Mouse (Mus musculus) layer of hippocampus, postnatal 25 days (tissue): ENCODE results near the gene Arhgap1. TPM values are rescaled to one million over a fixed set of nuclear protein-coding genes. Genes with fewer than 3 reads are reported as not detected.
A peak's percentile ranks its signal among the peaks of the same experiment; 100 is the strongest.
"Not testable (repeated sequence)": the region's sequence is repeated elsewhere in the genome, so short reads cannot be mapped to it uniquely, and the experiment has no call there.

Experiments
- DNase-seq, 2 experiments: peaks; one replicate each; pipeline ENCODE4 v3.0.0; 2022; ENCODE audit warnings: mixed read lengths in 2 of 2, low spot score in 1 of 2; ENCODE audit errors: extremely low spot score in 1 of 2
- total RNA-seq, 2 experiments: library from RNA; stranded (reverse); gene quantifications; 2 replicates each; pipeline ENCODE4 v1.2.3; 2021

Gene Arhgap1
- 10 to 100 TPM; 64.1 to 68.9 TPM for total RNA-seq

DNA sequence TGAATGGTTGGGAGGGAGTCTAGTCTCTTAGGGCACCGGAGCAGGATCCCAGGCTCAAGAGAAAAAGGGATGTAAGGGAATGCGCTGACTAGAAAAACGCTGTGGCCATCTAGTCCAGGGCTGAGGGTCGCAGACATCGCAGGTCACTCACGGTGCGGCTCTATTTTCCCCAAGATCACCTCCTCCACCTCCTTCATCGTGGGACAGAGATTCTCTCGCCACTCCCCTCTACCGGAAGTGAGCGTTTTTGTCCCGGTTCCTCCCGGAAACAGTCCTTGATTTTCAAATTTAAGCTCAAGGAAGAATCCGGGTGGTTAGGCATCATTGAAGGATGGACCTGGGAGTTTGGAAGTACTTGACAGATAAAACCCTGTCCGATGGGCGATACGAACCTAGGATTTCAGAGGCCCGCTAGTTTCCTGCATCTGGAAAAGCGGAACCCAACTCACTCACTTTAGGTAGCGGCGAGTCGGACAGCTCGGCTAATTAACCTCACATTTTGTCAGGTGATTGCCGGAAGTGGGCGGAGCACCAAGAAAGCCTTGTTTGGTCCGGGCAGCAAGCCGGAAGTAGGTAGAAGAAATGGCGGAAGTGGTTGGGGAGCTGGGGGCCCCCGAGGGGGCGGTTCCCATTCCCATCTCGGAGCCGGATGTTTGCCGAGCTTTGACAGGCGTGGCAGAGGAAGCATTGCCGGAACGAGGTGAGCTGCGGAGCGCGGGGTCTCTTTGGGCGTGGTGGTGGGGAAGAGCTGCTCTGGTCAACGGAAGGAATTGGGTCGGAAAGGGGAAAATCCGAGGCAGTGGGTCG lies at the start of gene Arhgap1, which contains the start of gene Zfp408:
Arhgap1 (plus strand) TSS at position 308 of the 807 bp plus-strand sequence.
Zfp408 (minus strand) TSS at position 239 of the 807 bp plus-strand sequence.
- DNase-seq, result peak; percentile 87 to 97

DNA sequence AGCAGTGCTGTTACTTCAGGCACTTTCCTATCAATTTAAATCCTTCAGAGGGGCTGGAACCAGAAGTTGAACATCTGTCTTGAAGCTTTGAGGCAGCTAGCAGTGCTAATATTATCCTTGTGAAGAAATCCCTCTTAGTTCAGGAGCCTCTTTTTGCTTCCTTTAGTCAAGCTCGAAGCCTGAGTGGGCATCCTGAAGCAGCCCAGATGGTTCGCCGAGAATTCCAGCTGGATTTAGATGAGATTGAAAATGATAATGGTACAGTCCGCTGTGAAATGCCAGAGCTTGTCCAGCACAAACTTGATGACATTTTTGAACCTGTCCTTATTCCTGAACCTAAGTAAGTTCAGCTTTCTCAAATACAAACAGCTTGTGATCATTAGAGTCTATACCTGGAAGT lies 49.2 kb upstream of the Arhgap1 start:
- DNase-seq, result no peak

GRCm38 (mm10) chr2:91602389-91602788 lies 47.3 kb upstream of the Arhgap1 start:
- DNase-seq, result no peak

- not testable (repeated sequence) for DNase-seq
These were observed 40.3 kb upstream of the Arhgap1 start for GRCm38 (mm10) chr2:91609370-91609769.

- DNase-seq, result no peak
These were observed 27.3 kb upstream of the Arhgap1 start for GRCm38 (mm10) chr2:91622356-91622755.

GRCm38 (mm10) chr2:91623366-91623765 lies 26.3 kb upstream of the Arhgap1 start:
- not testable (repeated sequence) for DNase-seq

DNA sequence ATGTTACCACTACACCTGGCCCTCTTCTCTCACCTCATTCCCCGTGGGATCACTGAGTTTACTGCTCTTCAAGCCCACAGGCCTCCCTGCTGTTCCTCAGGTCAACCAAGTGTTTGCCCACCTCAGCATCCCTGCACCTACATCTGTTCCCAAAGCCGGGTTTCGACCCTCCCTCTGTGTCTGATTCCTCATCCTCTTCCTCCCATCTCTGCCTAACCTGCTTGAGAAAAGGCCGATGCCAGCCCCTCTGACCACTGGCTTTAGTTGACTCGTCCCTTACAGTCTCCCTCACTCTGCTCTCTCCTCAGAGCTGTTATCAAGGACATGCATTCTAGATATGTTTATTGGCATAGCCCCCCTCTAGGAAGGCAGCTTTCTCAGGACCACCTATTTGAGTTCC lies 22.2 kb upstream of the Arhgap1 start:
- DNase-seq, result no peak

DNA sequence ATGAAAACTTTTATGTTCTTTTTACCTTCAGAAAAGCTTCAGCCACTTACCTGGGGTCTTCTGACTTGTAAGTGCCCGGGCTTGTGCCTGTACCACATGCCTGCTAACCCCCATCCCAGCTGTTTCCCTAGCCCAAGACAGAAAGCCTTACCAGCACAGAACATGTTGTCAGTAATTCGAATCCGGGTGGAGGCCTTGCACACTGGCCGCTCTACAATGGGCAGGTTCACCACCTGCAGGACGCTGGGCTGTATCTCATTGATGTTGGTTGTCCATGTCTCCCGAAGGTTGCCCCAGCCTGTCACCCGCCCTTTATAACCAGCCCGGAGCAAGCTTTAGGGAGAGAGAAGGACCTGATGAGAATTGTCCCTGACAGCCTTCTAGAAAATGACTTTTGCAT lies 21.5 kb upstream of the Arhgap1 start:
- DNase-seq, result no peak

GRCm38 (mm10) chr2:91629682-91630081 lies 20.0 kb upstream of the Arhgap1 start:
- DNase-seq, result no peak

GRCm38 (mm10) chr2:91630384-91630783 lies 19.3 kb upstream of the Arhgap1 start:
- DNase-seq, result no peak

- DNase-seq, result no peak
These were observed 17.8 kb upstream of the Arhgap1 start for GRCm38 (mm10) chr2:91631826-91632225.

GRCm38 (mm10) chr2:91632316-91632715 lies 17.3 kb upstream of the Arhgap1 start:
- DNase-seq, result no peak

GRCm38 (mm10) chr2:91633334-91633977 lies 16.2 kb upstream of the Arhgap1 start:
- DNase-seq, result no peak

GRCm38 (mm10) chr2:91634841-91635240 lies 14.8 kb upstream of the Arhgap1 start:
- no peak for DNase-seq

GRCm38 (mm10) chr2:91635486-91635885 lies 14.2 kb upstream of the Arhgap1 start:
- DNase-seq, result no peak

DNA sequence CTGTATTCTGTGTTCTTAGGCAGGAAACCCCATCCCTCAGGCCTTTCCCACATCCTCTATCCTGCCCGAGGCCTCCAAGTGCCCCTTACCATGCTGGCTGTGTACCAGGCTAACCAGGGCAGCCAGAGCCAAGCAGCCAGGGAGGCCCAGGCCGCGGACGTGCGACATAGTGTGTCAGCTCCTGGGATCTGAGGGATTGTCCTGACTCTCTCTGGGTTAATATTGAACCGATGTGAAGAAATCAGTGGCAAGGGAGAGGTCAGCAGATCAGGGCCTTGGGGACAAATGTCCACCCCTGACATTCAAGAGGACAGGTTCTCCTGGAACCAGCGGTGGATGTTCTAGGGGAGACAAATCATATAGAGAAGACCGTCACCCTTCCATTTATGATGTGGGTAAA lies 13.4 kb upstream of the Arhgap1 start, which contains the start of gene F2:
F2 (minus strand) TSS at position 186 of the 400 bp plus-strand sequence.
- DNase-seq, result no peak

- DNase-seq, result no peak
These were observed 12.8 kb upstream of the Arhgap1 start for GRCm38 (mm10) chr2:91636727-91637338.

GRCm38 (mm10) chr2:91638931-91639330 lies 10.7 kb upstream of the Arhgap1 start:
- DNase-seq, result no peak

GRCm38 (mm10) chr2:91642825-91643415 lies 6.7 kb upstream of the Arhgap1 start:
- DNase-seq, result no peak

GRCm38 (mm10) chr2:91644021-91644420 lies 5.6 kb upstream of the Arhgap1 start:
- no peak for DNase-seq

DNA sequence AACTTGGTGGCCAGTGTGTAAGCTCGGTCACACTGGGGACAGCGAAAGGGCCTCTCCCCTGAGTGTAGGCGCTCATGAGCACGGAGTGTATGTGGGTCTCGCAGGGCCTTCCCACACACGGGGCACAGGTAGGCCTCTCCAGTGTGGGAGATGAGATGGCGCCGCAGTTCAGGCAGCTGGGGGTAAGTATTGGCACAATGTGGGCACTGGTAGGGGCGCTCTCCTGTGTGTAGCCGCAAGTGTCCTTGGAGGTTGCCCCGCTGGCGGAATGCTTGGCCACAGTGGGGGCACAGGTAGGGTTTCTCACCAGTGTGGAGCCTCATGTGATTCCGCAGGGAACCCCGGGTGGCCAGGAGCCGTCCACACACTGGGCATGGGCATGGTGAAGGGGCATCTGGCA lies 4.3 kb upstream of the Arhgap1 start:
- no peak for DNase-seq
